Mouse (Mus musculus): ENCODE data around the gene F12. TPM values are rescaled to one million over a fixed set of nuclear protein-coding genes. Genes with fewer than 3 reads are reported as not detected.
A peak's percentile ranks its signal among the peaks of the same experiment; 100 is the strongest.

The F12 gene
- total RNA-seq, 2 experiments from 2014 or later: 0.13 TPM; not detected in 1

DNA sequence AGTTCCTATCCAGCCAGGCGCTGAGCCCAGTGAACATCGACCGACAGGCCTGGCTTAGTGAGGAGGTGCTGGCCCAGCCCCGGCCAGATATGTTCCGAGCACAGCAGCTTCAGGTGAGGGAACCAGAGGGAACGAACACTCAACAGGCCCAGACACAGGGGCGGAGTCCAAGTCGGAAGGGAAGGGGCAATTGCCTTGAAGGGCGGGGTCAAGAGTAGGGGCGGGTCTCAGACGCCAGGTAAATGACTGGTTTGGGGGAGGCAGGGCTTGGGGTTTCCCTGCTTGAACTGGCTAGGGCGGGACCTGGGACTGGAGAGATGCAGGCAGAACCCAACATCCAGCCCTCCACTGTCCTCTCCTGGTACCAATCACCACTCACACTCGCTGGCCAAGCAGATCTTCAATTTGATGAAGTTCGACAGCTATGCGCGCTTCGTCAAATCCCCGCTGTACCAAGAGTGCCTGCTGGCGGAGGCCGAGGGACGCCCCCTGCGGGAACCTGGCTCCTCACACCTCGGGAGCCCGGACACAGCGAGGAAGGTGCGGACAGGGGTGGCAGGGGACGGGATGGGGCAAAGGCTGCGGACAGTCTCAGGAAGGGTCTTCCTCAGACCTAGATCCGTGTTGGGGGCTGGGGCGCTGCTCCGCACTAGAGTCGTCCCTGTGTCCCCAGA is 47.5 kb downstream of the F12 start:
- no peak for ATAC-seq (ENCODE audit: poor library complexity, severe bottlenecking)

DNA sequence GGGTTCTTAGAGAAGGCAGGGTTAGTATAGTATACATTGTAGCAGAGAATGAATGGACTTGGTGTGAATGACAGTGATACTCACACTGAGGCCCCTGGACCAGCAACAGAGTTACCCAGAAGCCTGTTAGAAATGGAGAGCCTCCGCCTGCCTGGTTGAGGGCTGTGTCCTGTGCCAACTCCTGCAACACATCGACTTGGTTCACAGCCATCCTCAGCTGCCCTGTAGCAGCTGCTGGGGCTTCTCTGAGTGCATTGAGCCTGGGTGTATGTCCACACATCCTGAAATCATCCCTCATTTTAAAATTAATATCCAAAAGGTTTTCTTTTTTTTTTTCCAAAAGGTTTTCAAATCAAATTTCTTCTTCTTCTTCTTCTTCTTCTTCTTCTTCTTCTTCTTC is 50.7 kb downstream of the F12 start:
- no peak for ATAC-seq (ENCODE audit: poor library complexity, severe bottlenecking)

DNA sequence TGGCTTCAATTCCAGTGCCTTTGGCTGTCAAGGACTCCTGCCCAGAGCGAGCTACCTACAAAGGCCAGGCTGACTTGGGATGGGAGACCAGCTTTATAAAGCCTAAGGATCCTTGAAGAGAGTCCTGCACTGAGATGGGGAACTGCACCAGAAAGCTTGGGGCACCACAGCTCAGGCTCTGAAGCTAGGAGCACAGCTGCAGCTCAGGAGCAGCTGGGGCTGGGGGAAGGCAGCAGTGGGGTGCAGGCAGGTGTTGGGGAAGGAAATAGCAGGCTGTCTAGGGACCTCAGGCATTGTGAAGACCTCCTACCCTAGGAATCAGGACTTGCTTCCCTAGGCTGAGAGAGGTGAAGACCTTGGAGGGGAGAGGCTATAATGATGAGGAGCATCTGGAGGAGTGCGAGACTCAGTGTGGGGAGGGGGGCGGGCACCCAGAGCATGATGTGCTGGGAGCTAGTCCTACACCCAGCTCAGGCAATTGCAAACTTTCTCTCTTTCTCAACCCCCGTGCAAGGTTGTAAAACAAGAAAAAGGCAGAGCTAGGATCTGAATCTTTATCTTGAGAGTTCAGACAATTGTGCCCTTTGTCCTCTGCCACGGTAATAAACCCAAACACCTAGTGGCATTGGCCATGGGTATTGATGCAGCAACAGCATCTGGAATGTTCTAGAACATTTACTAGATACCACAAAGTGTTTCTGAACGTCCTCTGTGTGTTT is 52.2 kb downstream of the F12 start:
- ATAC-seq (ENCODE audit: poor library complexity, severe bottlenecking): no peak

DNA sequence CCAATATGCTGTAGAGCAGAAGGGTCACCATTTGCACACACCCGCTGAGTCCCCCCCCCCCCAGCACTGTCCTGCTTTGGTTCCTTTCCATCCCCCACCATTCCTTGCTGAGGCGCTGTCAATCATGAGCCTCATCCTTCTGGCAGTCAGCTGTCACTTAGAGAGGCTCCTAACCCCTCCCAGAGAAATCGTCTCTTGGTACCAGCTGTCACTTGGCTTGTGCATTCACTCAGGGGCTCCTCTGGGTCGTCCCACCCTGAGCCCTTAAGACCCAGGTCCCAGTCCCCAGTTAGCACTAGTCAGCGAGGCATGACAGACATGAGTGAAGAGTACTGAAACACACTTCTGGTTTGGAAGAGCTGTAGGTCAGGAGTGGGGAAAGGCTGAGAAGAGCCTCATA is 54.9 kb downstream of the F12 start:
- no peak for ATAC-seq (ENCODE audit: poor library complexity, severe bottlenecking)

DNA sequence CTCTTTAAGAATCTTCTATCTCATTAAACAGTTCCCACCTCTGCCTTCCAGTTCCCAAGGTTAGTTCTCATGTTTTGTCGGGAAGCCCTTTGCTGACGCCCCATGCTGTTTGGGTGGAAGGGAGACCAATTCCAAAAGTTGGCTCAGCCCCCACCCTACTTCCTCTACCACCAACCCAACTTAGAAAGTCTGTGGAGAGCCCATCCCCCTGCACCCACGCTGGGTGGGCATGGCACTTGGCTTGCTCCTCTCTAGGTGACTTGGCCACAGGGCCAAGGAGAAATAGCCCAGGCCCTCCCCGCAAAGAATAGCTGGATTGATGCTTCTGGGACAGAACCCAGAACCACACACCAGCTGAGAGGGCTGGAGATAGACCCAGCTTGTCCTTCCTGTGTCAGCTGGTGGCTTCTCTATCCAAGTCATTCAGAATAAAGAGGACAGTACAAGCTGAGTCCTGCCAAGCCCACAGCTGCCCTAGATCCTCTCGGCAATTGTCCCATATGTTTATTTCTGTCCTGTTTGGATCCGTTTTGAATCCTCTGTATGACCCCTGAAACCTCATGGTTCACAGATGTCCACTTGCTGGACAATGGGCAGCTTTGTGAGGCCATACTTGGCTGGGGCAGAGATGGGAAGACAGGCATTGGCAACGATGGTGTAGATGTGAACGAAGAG is 55.4 kb downstream of the F12 start:
- no peak for ATAC-seq (ENCODE audit: poor library complexity, severe bottlenecking)

DNA sequence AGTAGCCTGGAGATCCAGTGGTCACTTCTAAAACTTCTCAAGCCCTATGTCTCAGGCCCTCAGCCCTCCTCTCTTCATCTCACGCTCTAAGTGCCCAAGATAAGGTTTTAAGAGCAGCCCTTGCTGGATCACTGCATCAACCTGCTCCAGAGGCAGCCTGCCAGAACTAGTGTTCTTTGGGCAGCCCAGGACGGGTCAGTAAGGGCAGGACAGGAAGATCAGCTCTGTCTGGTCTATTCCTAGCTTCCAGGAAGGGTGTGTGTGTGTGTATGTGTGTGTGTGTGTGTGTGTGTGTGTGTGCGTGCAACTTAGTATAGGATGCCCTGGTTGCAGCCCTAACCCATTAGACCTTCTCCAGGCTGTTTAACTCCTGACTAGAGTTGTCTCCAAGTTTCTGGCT is 56.4 kb downstream of the F12 start:
- ATAC-seq (ENCODE audit: poor library complexity, severe bottlenecking): no peak

DNA sequence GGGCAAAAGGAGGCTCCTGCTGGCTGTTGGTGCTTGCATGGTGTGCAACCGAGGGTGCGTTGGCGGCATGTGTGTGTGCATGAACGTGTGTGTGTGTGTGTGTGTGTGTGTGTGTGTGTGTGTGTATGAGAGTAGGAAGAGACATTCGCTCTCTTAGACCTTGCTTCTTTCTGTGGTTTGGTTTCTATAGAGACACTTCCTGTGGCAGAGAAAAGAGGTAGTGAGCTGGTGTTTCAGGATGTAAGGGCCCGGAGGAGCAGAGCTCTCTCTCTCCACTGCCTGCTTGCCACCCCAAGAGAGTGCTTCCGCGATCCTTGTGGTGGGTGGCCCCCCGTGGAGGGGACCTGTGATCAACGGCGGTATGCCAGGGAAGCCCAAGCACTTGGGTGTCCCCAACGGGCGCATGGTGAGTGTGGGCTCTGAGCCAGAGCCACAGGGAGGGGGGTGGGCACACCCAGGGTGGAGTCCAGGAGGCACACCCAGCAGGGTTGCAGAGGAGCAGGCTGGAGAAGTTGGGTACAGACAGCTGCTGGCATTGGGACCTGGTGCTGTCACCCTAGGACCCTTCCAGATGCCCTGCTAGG is 57.0 kb downstream of the F12 start, which contains the start of gene Rgs14:
TSS of gene Rgs14 (plus strand) at position 202 of the 584 bp plus-strand sequence.
- ATAC-seq (ENCODE audit: poor library complexity, severe bottlenecking): peak; percentile 87

DNA sequence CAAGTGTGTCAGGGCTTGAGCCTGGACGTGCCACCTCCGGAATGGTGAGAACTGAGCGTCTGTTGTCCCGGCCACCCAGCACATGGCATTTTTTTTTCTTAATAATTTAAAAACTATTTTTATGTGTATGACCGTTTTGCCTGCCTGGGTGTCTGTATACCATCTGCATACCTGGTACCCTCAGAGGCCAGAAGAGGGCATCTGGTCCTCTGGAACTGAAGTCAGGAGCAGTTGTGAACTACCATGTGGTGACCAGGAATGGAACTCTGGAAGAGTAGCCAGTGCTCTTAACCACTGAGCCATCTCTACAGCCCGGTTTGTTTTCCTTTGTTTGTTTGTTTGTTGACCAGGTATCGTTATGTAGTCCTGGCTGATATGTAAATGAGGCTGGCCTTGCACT is 58.2 kb downstream of the F12 start:
- no peak for ATAC-seq (ENCODE audit: poor library complexity, severe bottlenecking)

Other genes starting within 250 kb of the F12 start
- gene Nsd1, start 217.0 kb downstream of the F12 start, total RNA-seq (2015): 68.2 TPM in 2 replicates
- gene Nsd1, start 217.0 kb downstream of the F12 start, total RNA-seq (2017): 71.6 and 83.6 TPM in 2 replicates
- gene Prelid1, start 106.3 kb downstream of the F12 start, total RNA-seq (2015): 455 and 498 TPM in 2 replicates
- 146 and 163 TPM in 2 replicates for gene Prelid1, start 106.3 kb downstream of the F12 start, total RNA-seq (2017)
- 228 and 247 TPM in 2 replicates for gene Rab24, start 104.8 kb downstream of the F12 start, total RNA-seq (2015)
- 47.0 and 54.4 TPM in 2 replicates for gene Rab24, start 104.8 kb downstream of the F12 start, total RNA-seq (2017)
- 33.1 and 36.5 TPM in 2 replicates for gene Mxd3, start 97.0 kb downstream of the F12 start, total RNA-seq (2015)
- 31.4 and 36.1 TPM in 2 replicates for gene Mxd3, start 97.0 kb downstream of the F12 start, total RNA-seq (2017)
- gene Lman2, start 64.0 kb downstream of the F12 start, total RNA-seq (2015): 73.6 and 74.9 TPM in 2 replicates
- gene Lman2, start 64.0 kb downstream of the F12 start, total RNA-seq (2017): 91.4 and 96.4 TPM in 2 replicates
- 55.3 and 56.5 TPM in 2 replicates for gene Rgs14, start 57.1 kb downstream of the F12 start, total RNA-seq (2015)
- gene Rgs14, start 57.1 kb downstream of the F12 start, total RNA-seq (2017): 68.1 and 75.0 TPM in 2 replicates
- gene Slc34a1, start 28.6 kb downstream of the F12 start, total RNA-seq (2015): 0.39 and 0.58 TPM in 2 replicates
- 0.44 and 2.0 TPM in 2 replicates for gene Slc34a1, start 28.6 kb downstream of the F12 start, total RNA-seq (2017)
- not detected in 2 replicates for gene Pfn3, start 11.6 kb downstream of the F12 start, total RNA-seq (2015)
- gene Pfn3, start 11.6 kb downstream of the F12 start, total RNA-seq (2017): not detected in 2 replicates
- gene Grk6, start 18.3 kb upstream of the F12 start, total RNA-seq (2015): 87.3 and 89.9 TPM in 2 replicates
- 144 and 155 TPM in 2 replicates for gene Grk6, start 18.3 kb upstream of the F12 start, total RNA-seq (2017)
- gene Prr7, start 37.5 kb upstream of the F12 start, total RNA-seq (2015): 1.1 and 1.2 TPM in 2 replicates
- gene Prr7, start 37.5 kb upstream of the F12 start, total RNA-seq (2017): 1.4 and 1.8 TPM in 2 replicates
- 0.18 TPM in 1 of 2 replicates, not detected in the other for gene Dbn1, start 61.3 kb upstream of the F12 start, total RNA-seq (2015)
- gene Dbn1, start 61.3 kb upstream of the F12 start, total RNA-seq (2017): 0.57 and 2.9 TPM in 2 replicates
- gene Pdlim7, start 86.9 kb upstream of the F12 start, total RNA-seq (2015): 23.8 and 25.9 TPM in 2 replicates
- gene Pdlim7, start 86.9 kb upstream of the F12 start, total RNA-seq (2017): 9.4 and 12.4 TPM in 2 replicates
- 73.6 and 80.6 TPM in 2 replicates for gene Dok3, start 102.5 kb upstream of the F12 start, total RNA-seq (2015)
- gene Dok3, start 102.5 kb upstream of the F12 start, total RNA-seq (2017): 81.2 and 88.6 TPM in 2 replicates
- 16.2 and 20.9 TPM in 2 replicates for gene Ddx41, start 109.9 kb upstream of the F12 start, total RNA-seq (2015)
- 41.4 and 56.6 TPM in 2 replicates for gene Ddx41, start 109.9 kb upstream of the F12 start, total RNA-seq (2017)
- gene Fam193b, start 144.3 kb upstream of the F12 start, total RNA-seq (2015): 29.7 and 35.4 TPM in 2 replicates
- 19.1 and 26.4 TPM in 2 replicates for gene Fam193b, start 144.3 kb upstream of the F12 start, total RNA-seq (2017)
- gene Tmed9, start 146.9 kb upstream of the F12 start, total RNA-seq (2015): 44.1 and 54.7 TPM in 2 replicates
- gene Tmed9, start 146.9 kb upstream of the F12 start, total RNA-seq (2017): 87.7 and 100 TPM in 2 replicates
- gene B4galt7, start 173.1 kb upstream of the F12 start, total RNA-seq (2015): 10.4 TPM in 2 replicates
- 11.3 and 11.8 TPM in 2 replicates for gene B4galt7, start 173.1 kb upstream of the F12 start, total RNA-seq (2017)
- gene Caml, start 196.2 kb upstream of the F12 start, total RNA-seq (2015): 30.5 and 30.6 TPM in 2 replicates
- 25.9 and 36.6 TPM in 2 replicates for gene Caml, start 196.2 kb upstream of the F12 start, total RNA-seq (2017)
- 44.2 and 49.5 TPM in 2 replicates for gene Ddx46, start 208.2 kb upstream of the F12 start, total RNA-seq (2015)
- gene Ddx46, start 208.2 kb upstream of the F12 start, total RNA-seq (2017): 58.1 and 60.1 TPM in 2 replicates